Mouse (Mus musculus) CH12.LX (cell line): ENCODE data around the gene Creb1. TPM values are rescaled to one million over a fixed set of nuclear protein-coding genes. Genes with fewer than 3 reads are reported as not detected.

Source experiments
- DNase-seq: peaks from one replicate; pipeline ENCODE4 v3.0.0-alpha.2; 2013; ENCODE audit errors: extremely low read depth
- H3K27ac ChIP-seq: 2 replicates; pipeline ENCODE4 v1.5.1; 2012; ENCODE audit warnings: low read depth, mild to moderate bottlenecking, control low read depth, moderate library complexity; ENCODE audit not compliant: insufficient read depth
- H3K27me3 ChIP-seq: replicated peaks from 2 replicates; pipeline ENCODE3; 2012; ENCODE audit warnings: inconsistent platforms
- H3K36me3 ChIP-seq, 2 experiments: replicated peaks in 1 of 2; 2 replicates each; pipeline versions ENCODE3 to v1.6.1; 2012; ENCODE audit warnings: inconsistent platforms in 1 of 2, low read length in 1 of 2, mild to moderate bottlenecking in 1 of 2, mixed read lengths in 1 of 2, moderate library complexity in 1 of 2; ENCODE audit not compliant: control insufficient read depth in 1 of 2, insufficient read depth in 1 of 2
- H3K4me1 ChIP-seq, 2 experiments: 2 replicates each; pipeline ENCODE4 v1.6.1; 2012; ENCODE audit warnings: inconsistent platforms in 1 of 2, moderate library complexity in 1 of 2; ENCODE audit not compliant: insufficient read depth in 2 of 2, control insufficient read depth in 1 of 2
- H3K4me2 ChIP-seq: 2 replicates; pipeline ENCODE4 v1.6.1; 2012; ENCODE audit warnings: low read depth, mild to moderate bottlenecking, control low read depth; ENCODE audit not compliant: poor library complexity, insufficient read depth, severe bottlenecking
- H3K4me3 ChIP-seq, 3 experiments: fragments of 150-350 bp in 1 of 3; sonication (generic) in 1 of 3; replicated peaks in 1 of 3; 2 replicates each; pipeline versions ENCODE3 to v1.5.1; 2011 to 2012; ENCODE audit warnings: low read depth in 2 of 3, low read length in 2 of 3, mild to moderate bottlenecking in 2 of 3, moderate library complexity in 2 of 3, control low read depth in 1 of 3, improper control_type of control experiment in 1 of 3, inconsistent platforms in 1 of 3, mixed read lengths in 1 of 3; ENCODE audit not compliant: poor library complexity in 1 of 3
- H3K79me2 ChIP-seq: replicated peaks from 2 replicates; pipeline ENCODE4 v1.6.1; 2012; ENCODE audit warnings: mild to moderate bottlenecking, moderate library complexity; ENCODE audit not compliant: control insufficient read depth, poor library complexity, insufficient read depth, severe bottlenecking; ENCODE audit errors: extremely low read depth
- H3K9ac ChIP-seq: 2 replicates; pipeline ENCODE4 v1.6.1; 2012; ENCODE audit warnings: low read depth, mild to moderate bottlenecking, control low read depth, moderate library complexity; ENCODE audit not compliant: insufficient read depth
- H3K9me3 ChIP-seq: replicated peaks from 2 replicates; pipeline ENCODE3; 2012; ENCODE audit warnings: low read length, inconsistent platforms, mixed read lengths
- BHLHE40 ChIP-seq: IDR thresholded peaks from 2 replicates; pipeline ENCODE4 v1.6.1; 2011; ENCODE audit warnings: mild to moderate bottlenecking, low read depth, low read length, improper control_type of control experiment
- CHD1 ChIP-seq: IDR thresholded peaks from 2 replicates; pipeline ENCODE4 v1.6.1; 2012; ENCODE audit warnings: low read depth, low read length, improper control_type of control experiment, inconsistent platforms
- CHD2 ChIP-seq: IDR thresholded peaks from 2 replicates; pipeline ENCODE4 v1.6.1; 2011; ENCODE audit warnings: low read length, improper control_type of control experiment
- E2F4 ChIP-seq: IDR thresholded peaks from 2 replicates; pipeline ENCODE4 v1.6.1; 2011; ENCODE audit warnings: low read depth, low read length, improper control_type of control experiment; ENCODE audit not compliant: insufficient replicate concordance
- EP300 ChIP-seq: IDR thresholded peaks from 2 replicates; pipeline ENCODE4 v1.6.1; 2011; ENCODE audit warnings: low read length, improper control_type of control experiment
- HCFC1 ChIP-seq: IDR thresholded peaks from 2 replicates; pipeline ENCODE4 v1.6.1; 2012; ENCODE audit warnings: low read depth, mild to moderate bottlenecking, inconsistent platforms, low read length, improper control_type of control experiment
- IRF4 ChIP-seq: IDR thresholded peaks from 2 replicates; pipeline ENCODE4 v1.6.1; 2014; ENCODE audit warnings: low read depth, mild to moderate bottlenecking, inconsistent platforms, low read length, improper control_type of control experiment
- JUN ChIP-seq: IDR thresholded peaks from 2 replicates; pipeline ENCODE4 v1.6.1; 2011; ENCODE audit warnings: low read depth, mild to moderate bottlenecking, low read length, improper control_type of control experiment, moderate library complexity; ENCODE audit not compliant: insufficient read depth
- JUND ChIP-seq: conservative IDR thresholded peaks from 2 replicates; pipeline ENCODE4 v1.6.1; 2011; ENCODE audit warnings: low read depth, low read length, improper control_type of control experiment
- KAT2A ChIP-seq: IDR thresholded peaks from 2 replicates; pipeline ENCODE4 v1.6.1; 2012; ENCODE audit warnings: low read length, improper control_type of control experiment, inconsistent platforms; ENCODE audit not compliant: insufficient replicate concordance
- MAFK ChIP-seq: IDR thresholded peaks from 2 replicates; pipeline ENCODE4 v1.6.1; 2011; ENCODE audit warnings: low read length, improper control_type of control experiment; ENCODE audit not compliant: insufficient replicate concordance
- MAZ ChIP-seq: IDR thresholded peaks from 2 replicates; pipeline ENCODE4 v1.6.1; 2012; ENCODE audit warnings: low read depth, mild to moderate bottlenecking, inconsistent platforms, low read length, improper control_type of control experiment, moderate library complexity
- MEF2A ChIP-seq: IDR thresholded peaks from 2 replicates; pipeline ENCODE4 v1.6.1; 2014; ENCODE audit warnings: low read depth, mild to moderate bottlenecking, inconsistent platforms, low read length, improper control_type of control experiment, borderline replicate concordance
- MXI1 ChIP-seq: IDR thresholded peaks from 2 replicates; pipeline ENCODE4 v1.6.1; 2011; ENCODE audit warnings: mild to moderate bottlenecking, low read depth, low read length, improper control_type of control experiment
- MYC ChIP-seq: IDR thresholded peaks from 2 replicates; pipeline ENCODE4 v1.6.1; 2011; ENCODE audit warnings: low read depth, mild to moderate bottlenecking, improper control_type of control experiment, low read length
- NELFE ChIP-seq: IDR thresholded peaks from 2 replicates; pipeline ENCODE4 v1.6.1; 2011; ENCODE audit warnings: low read depth, low read length, improper control_type of control experiment
- NRF1 ChIP-seq: IDR thresholded peaks from 2 replicates; pipeline ENCODE4 v1.6.1; 2014; ENCODE audit warnings: low read depth, mild to moderate bottlenecking, inconsistent platforms, low read length, improper control_type of control experiment, moderate library complexity
- POLR2A ChIP-seq: IDR thresholded peaks from 2 replicates; pipeline ENCODE4 v1.6.1; 2011; ENCODE audit warnings: low read depth, mild to moderate bottlenecking, improper control_type of control experiment, low read length
- RAD21 ChIP-seq: IDR thresholded peaks from 2 replicates; pipeline ENCODE4 v1.6.1; 2011; ENCODE audit warnings: low read depth, mild to moderate bottlenecking, low read length, improper control_type of control experiment, moderate library complexity
- SIN3A ChIP-seq: IDR thresholded peaks from 2 replicates; pipeline ENCODE4 v1.6.1; 2012; ENCODE audit warnings: low read length, improper control_type of control experiment, inconsistent platforms
- SMC3 ChIP-seq: IDR thresholded peaks from 2 replicates; pipeline ENCODE4 v1.6.1; 2011; ENCODE audit warnings: low read depth, low read length, improper control_type of control experiment
- TBP ChIP-seq: conservative IDR thresholded peaks from 2 replicates; pipeline ENCODE4 v1.6.1; 2011; ENCODE audit warnings: low read depth, low read length, improper control_type of control experiment
- USF2 ChIP-seq: conservative IDR thresholded peaks from 2 replicates; pipeline ENCODE4 v1.6.1; 2011; ENCODE audit warnings: low read depth, low read length, improper control_type of control experiment
- ZNF384 ChIP-seq: IDR thresholded peaks from 2 replicates; pipeline ENCODE4 v1.6.1; 2012; ENCODE audit warnings: low read depth, low read length, improper control_type of control experiment, inconsistent platforms
- dilution Hi-C: fragments of 300-500 bp; cut with MboI; formaldehyde crosslinking; loops from 2 replicates; pipeline ENCODE4 v1.14.3; 2020; ENCODE audit warnings: low sequenced_read_pairs; ENCODE audit not compliant: extremely low pct_unique_long_range_greater_than_20kb, extremely low pct_ligation_motif_present
- in situ Hi-C: fragments of 300-500 bp; cut with MboI; formaldehyde crosslinking; loops from 3 replicates; pipeline ENCODE4 v1.14.3; 2019; ENCODE audit warnings: low sequenced_read_pairs, low pct_ligation_motif_present, low pct_unique_long_range_greater_than_20kb, mixed read lengths
- polyA plus RNA-seq: library from polyadenylated mRNA; unstranded; fragments of >175 nt; gene quantifications from 2 replicates; pipeline ENCODE4 v1.2.1, GENCODE M21; 2012; ENCODE audit warnings: low read depth; ENCODE audit not compliant: insufficient read length
- total RNA-seq, 2 experiments: library from RNA; depleted of rRNA; stranded (reverse); fragments of 300-350 nt in 1 of 2; fragments of >200 nt in 1 of 2; gene quantifications; 2 replicates each; pipeline ENCODE4 v1.2.3; 2012 to 2014

Creb1 gene
- total and polyA plus RNA-seq, 3 experiments, result 21.0 to 42.8 (median 24.2) TPM

- Histone ChIP-seq H3K9ac (no peak overlapping the region), H3K4me2 (no peak overlapping the region)
- TF ChIP-seq MAZ (no peak), USF2 (no peak), IRF4 (no peak), POLR2A (no peak), BHLHE40 (no peak), MXI1 (no peak), SMC3 (no peak), NRF1 (no peak), CHD2 (no peak), MYC (no peak), RAD21 (no peak), NELFE (no peak), CHD1 (no peak), MEF2A (no peak)
Observed at GRCm38 (mm10) chr1:64546070-64546469, 13.6 kb downstream of the Creb1 start.

GRCm38 (mm10) chr1:64549380-64549779, 16.9 kb downstream of the Creb1 start:
- dilution Hi-C loops, result no loop called here
- Histone ChIP-seq H3K9ac (no peak overlapping the region), H3K36me3 (peaks cover 3 to 31% of the 10 kb centered on the region in 2 experiments), H3K27me3 (no peaks in the 10 kb centered on the region), H3K4me1 (peaks cover 6 to 38% of the 10 kb centered on the region in 2 experiments), H3K9me3 (no peaks in the 10 kb centered on the region), H3K79me2 (peaks cover 8% of the 10 kb centered on the region), H3K4me3 (no peak overlapping the region), H3K27ac (no peak overlapping the region), H3K4me2 (no peak overlapping the region)
- no peak for TF ChIP-seq KAT2A
- TF ChIP-seq JUND, result peak; percentile 89
- no peak for TF ChIP-seq HCFC1
- no peak for TF ChIP-seq E2F4
- peak; percentile 72 for TF ChIP-seq MYC
- TF ChIP-seq EP300, result peak; percentile 88
- peak; percentile 83 for TF ChIP-seq BHLHE40
- no peak for TF ChIP-seq MAFK
- peak; percentile 68 for TF ChIP-seq JUN
- no peak for TF ChIP-seq SIN3A
- TF ChIP-seq ZNF384, result peak; percentile 95
- peak; percentile 96 for TF ChIP-seq IRF4
- peak; percentile 78 for TF ChIP-seq MEF2A
- TF ChIP-seq NRF1, result no peak
- no peak for TF ChIP-seq TBP
- in situ Hi-C loops, result no loop called here
- DNase-seq, result peak; percentile 69

More at GRCm38 (mm10) chr1:64546070-64546469, 13.6 kb downstream of the Creb1 start:
- Histone ChIP-seq H3K9me3 (no peaks in the 10 kb centered on the region), H3K79me2 (peaks cover 16% of the 10 kb centered on the region), H3K27ac (no peak overlapping the region), H3K27me3 (no peaks in the 10 kb centered on the region), H3K36me3 (peaks cover 0 to 14% of the 10 kb centered on the region in 2 experiments), H3K4me3 (no peak overlapping the region), H3K4me1 (peaks cover 6 to 58% of the 10 kb centered on the region in 2 experiments)
- dilution Hi-C loops (no loop called here), in situ Hi-C loops (no loop called here)
- no peak for DNase-seq
